Mouse (Mus musculus): ENCODE results near the gene Fam110c. TPM values are rescaled to one million over a fixed set of nuclear protein-coding genes. Genes with fewer than 3 reads are reported as not detected.

Fam110c gene
- polyA plus RNA-seq, 1 experiment from 2014 or later = 6.9 TPM

GRCm38 (mm10) chr12:31122892-31123622, 49.4 kb downstream of the Fam110c start:
- no peaks in the 10 kb centered on the region for H3K27me3 ChIP-seq (ENCODE audit: insufficient read depth, low read length)
- no peak for ATAC-seq
- WGBS (ENCODE audit: insufficient replicate concordance) = 47% methylated on average over 6 of the region's 6 CpGs
- no peak overlapping the region for H3K4me3 ChIP-seq (ENCODE audit: low read depth, low read length)
- no peak for TF ChIP-seq EP300 (IDR thresholded peaks at IDR 0.05; ENCODE audit: low read depth)
- no peak for TF ChIP-seq CTCF (IDR thresholded peaks at IDR 0.05; ENCODE audit: low read depth)
- no peaks in the 10 kb centered on the region for H3K9me3 ChIP-seq (ENCODE audit: low read length)
- no peak overlapping the region for H3K27ac ChIP-seq (ENCODE audit: low read depth)
- no peak overlapping the region for H3K4me2 ChIP-seq (ENCODE audit: low read depth, low read length)
- no peaks in the 10 kb centered on the region for H3K36me3 ChIP-seq (replicated peaks; ENCODE audit: insufficient read depth, low read length)
- H3K4me1 ChIP-seq (ENCODE audit: insufficient read depth) = no peaks in the 10 kb centered on the region
- no peak for DNase-seq
- H3K9ac ChIP-seq (replicated peaks) = no peak overlapping the region

DNA sequence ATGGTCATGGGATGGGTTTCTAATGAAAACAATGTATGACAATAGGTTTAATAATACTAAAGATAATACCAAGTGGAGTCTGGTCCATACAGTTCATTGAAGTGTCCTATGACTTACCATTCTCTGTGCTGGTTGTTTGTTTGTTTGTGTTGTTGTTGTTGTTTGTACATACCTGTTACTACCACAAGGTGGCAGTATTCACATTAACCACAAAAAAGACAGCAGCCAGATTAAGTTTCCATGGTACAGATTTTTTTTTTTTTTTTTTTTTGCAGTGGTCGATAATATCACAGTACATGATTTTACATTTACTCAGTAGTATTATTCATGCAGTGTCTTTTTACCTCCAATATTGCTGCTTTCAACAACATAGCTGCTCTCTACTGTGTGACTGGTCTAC, 52.4 kb downstream of the Fam110c start:
- DNase-seq = no peak
- Histone ChIP-seq H3K9ac (replicated peaks) (no peak overlapping the region), H3K4me2 (ENCODE audit: low read depth, low read length) (no peak overlapping the region), H3K27ac (ENCODE audit: low read depth) (no peak overlapping the region), H3K36me3 (replicated peaks; ENCODE audit: insufficient read depth, low read length) (no peaks in the 10 kb centered on the region), H3K4me3 (ENCODE audit: low read depth, low read length) (no peak overlapping the region), H3K4me1 (ENCODE audit: insufficient read depth) (no peaks in the 10 kb centered on the region), H3K27me3 (ENCODE audit: insufficient read depth, low read length) (no peaks in the 10 kb centered on the region), H3K9me3 (ENCODE audit: low read length) (no peaks in the 10 kb centered on the region)
- peak; percentile 57 for TF ChIP-seq CTCF (IDR thresholded peaks at IDR 0.05; ENCODE audit: low read depth)
- TF ChIP-seq EP300 (IDR thresholded peaks at IDR 0.05; ENCODE audit: low read depth) = no peak
- 32% methylated on average over 1 of the region's 1 CpGs for WGBS (ENCODE audit: insufficient replicate concordance)
- no peak for ATAC-seq

DNA sequence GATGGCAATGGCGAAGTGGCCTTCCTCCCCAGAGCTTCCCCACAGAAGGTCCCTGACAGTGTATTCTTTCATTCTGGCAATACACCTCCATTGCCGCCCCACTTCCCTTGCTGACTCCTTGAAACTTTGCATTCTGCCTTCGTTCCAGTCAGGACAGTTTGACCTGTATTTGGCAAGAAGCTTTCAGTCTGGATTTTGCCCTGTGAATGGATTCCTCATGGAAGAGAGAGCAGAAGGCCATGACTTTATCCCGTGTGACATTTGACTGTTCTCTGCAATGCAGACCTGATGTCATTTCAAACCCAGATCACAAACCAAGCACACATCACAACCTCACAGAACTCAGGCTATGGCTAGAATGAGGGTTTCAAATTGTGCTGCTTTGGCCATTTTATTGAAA, 55.9 kb downstream of the Fam110c start:
- no peak overlapping the region for H3K4me2 ChIP-seq (ENCODE audit: low read depth, low read length)
- no peak for DNase-seq
- H3K27ac ChIP-seq (ENCODE audit: low read depth) = no peak overlapping the region
- H3K36me3 ChIP-seq (replicated peaks; ENCODE audit: insufficient read depth, low read length) = no peaks in the 10 kb centered on the region
- no peak for ATAC-seq
- H3K27me3 ChIP-seq (ENCODE audit: insufficient read depth, low read length) = no peaks in the 10 kb centered on the region
- no peak overlapping the region for H3K9ac ChIP-seq (replicated peaks)
- no peak overlapping the region for H3K4me3 ChIP-seq (ENCODE audit: low read depth, low read length)
- H3K4me1 ChIP-seq (ENCODE audit: insufficient read depth) = no peaks in the 10 kb centered on the region
- WGBS (ENCODE audit: insufficient replicate concordance) = 78% methylated on average over 4 of the region's 4 CpGs
- no peaks in the 10 kb centered on the region for H3K9me3 ChIP-seq (ENCODE audit: low read length)
- TF ChIP-seq CTCF (IDR thresholded peaks at IDR 0.05; ENCODE audit: low read depth) (no peak), EP300 (IDR thresholded peaks at IDR 0.05; ENCODE audit: low read depth) (no peak)

Other genes starting within 250 kb of the Fam110c start
- gene Alkal2, start 189.5 kb upstream of the Fam110c start, polyA plus RNA-seq (2015; fragmentation: Nextera tagmentation; extraction: Ambion mirVana) = not detected in 2 replicates
- 164 and 171 TPM in 2 replicates for gene Acp1, start 162.3 kb upstream of the Fam110c start, polyA plus RNA-seq (2015; fragmentation: Nextera tagmentation; extraction: Ambion mirVana)
- gene Sh3yl1, start 162.2 kb upstream of the Fam110c start, polyA plus RNA-seq (2015; fragmentation: Nextera tagmentation; extraction: Ambion mirVana) = 16.1 and 16.9 TPM in 2 replicates
- gene Gm6993, start 166.9 kb downstream of the Fam110c start, polyA plus RNA-seq (2015; fragmentation: Nextera tagmentation; extraction: Ambion mirVana) = not detected in 2 replicates
- 3.1 and 3.3 TPM in 2 replicates for gene Lamb1, start 191.4 kb downstream of the Fam110c start, polyA plus RNA-seq (2015; fragmentation: Nextera tagmentation; extraction: Ambion mirVana)